Mouse (Mus musculus): ENCODE data around the gene Adam21. TPM values are rescaled to one million over a fixed set of nuclear protein-coding genes. Genes with fewer than 3 reads are reported as not detected.
A peak's percentile ranks its signal among the peaks of the same experiment; 100 is the strongest.

Gene Adam21
- total and polyA plus RNA-seq, 2 experiments from 2014 or later, result 0.51 to 0.73 TPM

DNA sequence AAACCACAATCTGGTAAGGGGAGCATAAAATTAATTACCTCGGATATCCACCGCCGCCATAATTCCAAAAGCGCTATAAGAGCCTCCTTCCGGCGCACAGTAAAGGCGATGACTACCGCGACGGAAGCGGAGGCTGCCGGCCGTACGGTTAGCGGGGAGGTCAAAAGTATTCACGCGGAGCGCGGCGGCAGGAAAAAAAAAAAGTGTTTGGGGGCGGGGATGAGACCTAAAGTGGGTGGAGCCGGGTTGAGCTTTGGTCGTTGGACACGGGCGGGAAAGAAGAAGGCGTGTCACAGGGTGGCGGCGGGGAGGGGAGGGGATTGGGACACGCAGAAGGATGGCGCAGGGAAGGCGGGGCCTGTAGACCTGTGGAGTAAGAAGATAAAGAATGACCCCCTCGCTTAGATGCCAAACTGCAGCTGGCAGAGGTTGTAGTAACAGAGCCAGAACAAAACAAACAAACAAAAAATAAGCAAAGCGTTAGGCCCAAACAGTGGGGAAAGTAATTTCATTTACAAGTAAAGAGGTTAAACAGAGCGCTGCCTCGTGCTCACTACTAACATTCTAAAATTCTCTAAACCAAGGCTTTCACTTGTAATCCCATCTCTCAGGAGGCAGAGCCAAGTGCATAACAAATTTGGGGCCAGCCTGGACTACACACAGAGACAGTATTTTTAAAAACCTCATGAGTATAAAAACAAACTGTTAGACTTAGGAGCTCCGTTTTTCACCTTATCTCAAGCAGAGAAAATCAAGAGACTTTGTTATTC is 26.8 kb upstream of the Adam21 start, which contains the start of gene Med6:
Med6 (minus strand) TSS at position 107 of the 770 bp plus-strand sequence.
- Histone ChIP-seq H3K4me2 (ENCODE audit: low read depth, low read length) (peak within 1 kb of the TSS; percentile 72), H3K36me3 (ENCODE audit: insufficient read depth, low read length) (no peaks in the 10 kb centered on the region), H3K27me3 (ENCODE audit: insufficient read depth, low read length) (no peaks in the 10 kb centered on the region), H3K9me3 (ENCODE audit: low read length) (no peaks in the 10 kb centered on the region), H3K4me3 (ENCODE audit: low read length) (peak within 1 kb of the TSS; percentile 96), H3K27ac (peak within 1 kb of the TSS; percentile 51; the same call in 1 of the 2 replicates), H3K9ac (replicated peaks; ENCODE audit: low read length) (peak within 1 kb of the TSS; percentile 79), H3K4me1 (ENCODE audit: insufficient read depth, low read length) (no peaks in the 10 kb centered on the region)
- DNase-seq (ENCODE audit: low spot score) (peak; percentile 98), ATAC-seq (peak; percentile 100)
- TF ChIP-seq CTCF (IDR thresholded peaks at IDR 0.05; ENCODE audit: low read depth), result peak; percentile 13; the same call in 1 of the 2 replicates
- WGBS, result 3% methylated on average over 36 of the region's 36 CpGs

DNA sequence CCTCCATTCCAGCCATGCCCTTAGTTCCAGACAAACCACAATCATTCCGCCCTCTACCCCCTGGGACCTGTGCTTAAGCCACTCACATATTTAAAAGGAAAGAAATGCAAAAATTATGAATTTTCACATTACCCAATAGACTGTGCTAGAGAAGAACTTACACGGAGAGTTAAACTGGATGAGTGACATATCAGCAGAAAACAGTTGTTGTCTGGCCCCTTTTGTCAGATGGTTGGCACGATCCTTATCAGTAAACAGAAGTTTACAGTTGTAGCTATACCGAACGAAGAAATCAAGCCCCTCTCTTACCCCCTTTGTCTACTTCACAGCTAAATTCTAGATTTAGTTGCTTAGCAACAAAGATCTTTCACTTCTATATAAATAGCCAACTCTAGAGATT is 343 bp downstream of the Adam21 start:
- DNase-seq (ENCODE audit: low spot score) (no peak), ATAC-seq (no peak)
- Histone ChIP-seq H3K9ac (replicated peaks; ENCODE audit: low read length) (no peak overlapping the region), H3K4me2 (ENCODE audit: low read depth, low read length) (no peak overlapping the region), H3K9me3 (ENCODE audit: low read length) (no peaks in the 10 kb centered on the region), H3K27me3 (ENCODE audit: insufficient read depth, low read length) (no peaks in the 10 kb centered on the region), H3K36me3 (ENCODE audit: insufficient read depth, low read length) (peaks cover 2% of the 10 kb centered on the region; the same call in 1 of the 2 replicates), H3K27ac (no peak overlapping the region), H3K4me3 (ENCODE audit: low read length) (no peak overlapping the region), H3K4me1 (ENCODE audit: insufficient read depth, low read length) (no peaks in the 10 kb centered on the region)
- 71% methylated on average over 5 of the region's 5 CpGs for WGBS
- TF ChIP-seq CTCF (IDR thresholded peaks at IDR 0.05; ENCODE audit: low read depth), result no peak

DNA sequence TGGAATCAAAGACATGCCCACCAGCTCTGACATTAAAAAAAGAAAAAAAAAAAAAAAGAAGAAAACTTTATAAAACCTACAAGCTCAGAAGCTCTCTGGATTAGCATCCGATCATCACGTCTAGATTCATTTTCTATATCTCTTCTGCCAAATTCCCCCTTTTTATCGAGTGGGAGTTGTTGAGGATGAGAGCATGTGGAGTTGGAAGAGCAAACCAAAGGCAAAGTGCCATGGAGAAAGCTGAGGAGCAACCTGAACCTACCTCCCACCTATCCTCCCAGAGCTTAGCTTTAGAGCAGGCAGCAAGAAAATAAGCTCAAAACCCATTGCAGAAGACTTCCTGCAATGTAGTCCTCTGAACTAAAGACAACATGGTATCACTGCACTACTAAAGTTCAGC is 4.1 kb downstream of the Adam21 start:
- no peaks in the 10 kb centered on the region for H3K4me1 ChIP-seq (ENCODE audit: insufficient read depth, low read length)
- no peak overlapping the region for H3K4me3 ChIP-seq (ENCODE audit: low read length)
- 95% methylated on average over 3 of the region's 3 CpGs for WGBS
- H3K36me3 ChIP-seq (ENCODE audit: insufficient read depth, low read length), result no peaks in the 10 kb centered on the region
- H3K27me3 ChIP-seq (ENCODE audit: insufficient read depth, low read length), result no peaks in the 10 kb centered on the region
- H3K9ac ChIP-seq (replicated peaks; ENCODE audit: low read length), result no peak overlapping the region
- no peak overlapping the region for H3K4me2 ChIP-seq (ENCODE audit: low read depth, low read length)
- ATAC-seq, result no peak
- DNase-seq (ENCODE audit: low spot score), result no peak
- H3K9me3 ChIP-seq (ENCODE audit: low read length), result no peaks in the 10 kb centered on the region
- TF ChIP-seq CTCF (IDR thresholded peaks at IDR 0.05; ENCODE audit: low read depth), result no peak
- no peak overlapping the region for H3K27ac ChIP-seq

DNA sequence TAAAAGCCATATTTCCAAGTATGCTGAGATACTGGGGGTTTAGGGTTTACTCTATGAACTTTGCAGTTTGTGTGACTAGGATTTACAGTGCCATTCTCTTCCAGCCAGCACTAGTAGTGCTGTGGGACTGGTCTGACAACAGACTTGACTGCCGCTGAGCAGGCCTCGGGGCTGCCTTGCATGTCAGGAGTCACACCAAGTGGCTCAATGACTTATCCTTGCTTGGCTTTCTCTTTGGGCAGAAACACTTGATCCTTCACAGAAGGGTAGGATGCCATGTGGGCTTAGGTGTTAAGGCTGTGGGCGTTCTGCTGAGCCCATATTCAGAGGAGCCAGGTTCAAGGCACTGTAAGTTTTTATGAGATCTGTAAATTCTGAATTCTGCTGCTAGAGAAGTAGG is 19.0 kb downstream of the Adam21 start:
- ATAC-seq (no peak), DNase-seq (ENCODE audit: low spot score) (no peak)
- 89% methylated on average over 3 of the region's 3 CpGs for WGBS

GRCm38 (mm10) chr12:81547163-81547562 is 21.1 kb downstream of the Adam21 start:
- Histone ChIP-seq H3K9ac (replicated peaks; ENCODE audit: low read length) (no peak overlapping the region), H3K36me3 (ENCODE audit: insufficient read depth, low read length) (no peaks in the 10 kb centered on the region), H3K27me3 (ENCODE audit: insufficient read depth, low read length) (no peaks in the 10 kb centered on the region), H3K4me1 (ENCODE audit: insufficient read depth, low read length) (no peaks in the 10 kb centered on the region), H3K4me2 (ENCODE audit: low read depth, low read length) (no peak overlapping the region), H3K4me3 (ENCODE audit: low read length) (no peak overlapping the region), H3K9me3 (ENCODE audit: low read length) (no peaks in the 10 kb centered on the region), H3K27ac (no peak overlapping the region)
- ATAC-seq (no peak), DNase-seq (ENCODE audit: low spot score) (no peak)
- TF ChIP-seq CTCF (IDR thresholded peaks at IDR 0.05; ENCODE audit: low read depth), result no peak
- WGBS, result 72% methylated on average over 4 of the region's 4 CpGs

More for the DNA sequence above, 19.0 kb downstream of the Adam21 start:
- Histone ChIP-seq H3K27ac (no peak overlapping the region), H3K27me3 (ENCODE audit: insufficient read depth, low read length) (no peaks in the 10 kb centered on the region), H3K4me3 (ENCODE audit: low read length) (no peak overlapping the region), H3K9me3 (ENCODE audit: low read length) (no peaks in the 10 kb centered on the region), H3K36me3 (ENCODE audit: insufficient read depth, low read length) (no peaks in the 10 kb centered on the region), H3K9ac (replicated peaks; ENCODE audit: low read length) (no peak overlapping the region), H3K4me2 (ENCODE audit: low read depth, low read length) (no peak overlapping the region), H3K4me1 (ENCODE audit: insufficient read depth, low read length) (no peaks in the 10 kb centered on the region)
- no peak for TF ChIP-seq CTCF (IDR thresholded peaks at IDR 0.05; ENCODE audit: low read depth)

GRCm38 (mm10) chr12:81533029-81533419 is 35.2 kb downstream of the Adam21 start:
- TF ChIP-seq CTCF (IDR thresholded peaks at IDR 0.05; ENCODE audit: low read depth), result no peak
- Histone ChIP-seq H3K27me3 (ENCODE audit: insufficient read depth, low read length) (no peaks in the 10 kb centered on the region), H3K27ac (peak overlapping the region; percentile 87), H3K9me3 (ENCODE audit: low read length) (no peaks in the 10 kb centered on the region), H3K36me3 (ENCODE audit: insufficient read depth, low read length) (no peaks in the 10 kb centered on the region), H3K4me2 (ENCODE audit: low read depth, low read length) (peak overlapping the region; percentile 62), H3K4me3 (ENCODE audit: low read length) (peak overlapping the region; percentile 86), H3K9ac (replicated peaks; ENCODE audit: low read length) (peak overlapping the region; percentile 78), H3K4me1 (ENCODE audit: insufficient read depth, low read length) (0 out of 2 replicates have a peak, but pooled peaks cover 8% of the 10 kb centered on the region)
- ATAC-seq, result peak; percentile 62
- WGBS, result 36% methylated on average over 4 of the region's 4 CpGs
- peak; percentile 3 for DNase-seq (ENCODE audit: low spot score)
